Mouse (Mus musculus): ENCODE results near the gene Gpr37l1.

Gene Gpr37l1

DNA sequence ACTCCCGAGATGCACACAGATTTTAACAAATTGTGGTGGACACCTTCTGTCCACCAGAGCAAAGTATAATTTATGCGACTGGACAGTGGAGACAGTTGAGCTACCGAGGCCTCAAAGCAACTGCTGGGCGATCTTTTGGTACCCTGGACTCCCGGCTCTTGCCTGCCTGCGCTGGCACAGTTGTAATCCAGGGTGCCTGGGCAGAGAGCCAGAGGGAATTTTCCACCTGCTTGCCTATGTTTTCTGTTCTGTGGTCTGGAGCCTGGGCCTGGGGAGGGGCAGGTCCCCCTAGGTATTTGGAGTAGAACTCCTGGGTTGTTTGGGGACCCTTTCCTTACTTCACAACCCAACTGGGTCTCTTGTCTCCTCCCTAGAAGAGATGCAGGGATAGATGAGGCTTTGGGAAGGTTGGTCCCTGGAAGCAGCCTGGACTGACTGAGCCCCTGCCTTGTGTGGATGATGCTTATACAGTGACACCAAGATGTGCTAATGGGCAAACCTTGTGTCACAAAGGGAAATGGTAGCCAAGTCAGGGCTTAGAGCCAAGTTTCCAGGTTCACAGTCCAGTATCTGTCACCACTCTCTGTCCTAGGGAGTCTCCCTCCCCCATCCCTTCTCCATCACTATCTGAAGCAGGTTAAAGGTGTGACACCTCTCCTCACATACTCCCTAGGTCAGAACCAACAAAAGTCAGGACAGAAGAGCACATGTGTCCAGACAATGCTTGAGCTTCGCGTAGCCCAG lies 14.6 kb upstream of the Gpr37l1 start:
- DNase-seq = no peak

DNA sequence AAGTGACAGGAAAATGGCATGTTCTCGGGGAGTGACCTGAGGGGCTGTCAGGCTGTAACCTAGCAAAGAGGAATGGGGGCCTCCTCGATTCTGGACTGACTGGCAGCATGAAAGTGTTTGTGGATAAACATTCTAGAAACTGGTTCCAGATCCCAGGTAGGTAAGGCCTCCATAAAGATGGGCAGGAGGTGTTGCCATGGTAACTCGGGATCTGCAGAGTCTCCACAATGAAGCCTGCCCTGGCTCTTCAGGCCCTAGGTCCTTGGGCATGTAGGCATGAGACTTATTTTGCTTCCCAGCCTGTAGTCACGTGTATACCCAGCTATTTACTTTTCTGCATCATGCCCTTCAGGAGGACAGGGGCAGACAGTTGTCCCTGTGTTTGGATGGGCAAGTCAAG lies 13.8 kb upstream of the Gpr37l1 start:
- DNase-seq = no peak

DNA sequence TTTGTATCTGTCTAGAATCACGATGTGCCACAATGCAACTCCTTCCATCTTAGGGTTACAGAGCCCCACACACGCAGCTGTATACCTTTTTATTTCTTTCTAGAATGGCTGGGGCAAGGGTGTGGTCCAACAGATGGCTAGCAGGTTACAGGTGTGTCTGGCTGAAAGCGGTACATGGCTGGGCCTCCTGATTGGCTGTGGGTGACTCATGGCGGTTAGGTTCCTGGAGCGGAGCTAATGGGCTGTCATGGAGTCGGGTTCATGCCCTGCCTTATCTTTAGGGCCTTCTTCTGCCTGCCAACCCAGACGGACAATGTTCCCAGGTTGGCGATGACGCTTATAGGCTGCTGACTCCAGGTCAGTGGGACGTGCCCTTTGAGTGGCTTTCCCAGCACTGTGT lies 13.3 kb upstream of the Gpr37l1 start:
- no peak for DNase-seq

DNA sequence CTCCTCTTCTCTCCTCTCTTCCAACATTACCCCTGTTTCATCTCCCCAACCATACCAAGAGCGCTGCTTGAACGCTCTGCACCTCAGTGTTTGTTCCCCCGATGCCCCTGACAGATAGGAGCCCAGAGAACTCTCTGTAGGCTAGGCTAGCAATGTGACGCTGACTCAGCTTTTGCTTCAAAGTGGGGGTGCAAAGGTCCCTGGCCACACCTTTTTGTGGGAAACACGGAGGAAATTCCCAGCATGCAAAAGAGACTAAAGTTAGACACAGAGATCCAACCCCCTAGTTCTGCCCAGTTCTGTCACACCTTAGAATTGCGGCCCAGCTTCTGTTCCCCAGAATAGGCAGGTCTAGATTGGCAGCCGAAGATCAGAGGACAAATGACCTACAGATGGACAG lies 11.4 kb upstream of the Gpr37l1 start:
- DNase-seq = no peak

DNA sequence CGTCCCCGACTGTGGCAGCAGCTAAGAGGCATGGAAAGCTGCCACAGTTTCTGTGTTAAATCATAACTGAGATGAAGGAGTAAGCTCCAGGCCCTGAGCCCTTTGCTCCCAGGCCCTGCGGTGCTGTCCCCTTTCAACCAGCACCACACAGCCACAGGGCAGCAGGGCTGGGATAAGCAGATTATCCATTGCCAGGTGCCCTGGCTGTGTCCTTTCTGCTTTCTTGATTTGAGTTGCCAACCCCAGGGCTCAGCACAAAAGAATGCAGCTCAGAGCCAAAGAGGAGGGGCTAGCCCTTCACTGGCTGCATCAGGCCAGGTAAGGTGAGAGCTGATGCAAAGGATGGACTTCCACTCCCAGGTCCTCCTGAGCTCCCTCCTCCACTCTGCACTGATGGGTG lies 10.2 kb upstream of the Gpr37l1 start:
- no peak for DNase-seq

DNA sequence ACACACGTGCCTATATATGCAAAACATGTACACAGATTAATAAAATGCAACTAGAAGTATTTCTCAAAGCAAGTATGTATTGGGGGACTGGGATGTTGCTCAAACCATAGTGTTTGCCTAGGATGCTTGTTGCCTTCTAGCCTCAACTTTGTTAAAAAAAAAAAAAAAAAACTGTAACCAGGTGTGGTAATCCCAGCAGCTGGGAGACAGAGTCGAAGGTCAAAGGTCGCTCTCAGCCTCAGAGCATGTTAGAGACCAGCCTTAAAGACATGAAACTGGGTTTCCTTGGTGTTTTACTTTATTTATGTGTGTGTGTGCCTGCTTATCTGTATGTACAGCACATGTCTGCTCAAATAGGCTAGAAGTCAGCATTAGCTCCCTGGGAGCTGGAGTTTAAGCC lies 7.7 kb upstream of the Gpr37l1 start:
- no peak for DNase-seq

DNA sequence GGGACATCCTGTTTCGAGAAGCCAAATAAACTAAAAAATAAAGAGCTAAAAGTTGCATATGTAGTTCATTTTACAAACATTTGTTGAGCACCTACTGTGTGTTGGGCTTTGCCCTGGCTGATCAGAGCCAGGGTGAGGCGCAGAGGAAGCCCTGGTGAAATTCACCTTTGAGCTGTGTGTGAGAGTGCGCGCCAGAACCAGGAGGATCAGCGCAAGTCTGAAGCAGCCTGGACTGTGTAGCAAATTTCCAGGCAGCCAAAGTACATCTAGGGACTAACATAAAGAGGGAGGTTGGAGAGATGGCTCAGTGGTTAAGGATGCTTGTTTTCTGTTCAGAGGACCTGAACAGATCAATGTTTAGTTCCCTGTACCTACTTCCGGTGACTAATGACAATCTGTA lies 5.8 kb upstream of the Gpr37l1 start:
- no peak for DNase-seq

DNA sequence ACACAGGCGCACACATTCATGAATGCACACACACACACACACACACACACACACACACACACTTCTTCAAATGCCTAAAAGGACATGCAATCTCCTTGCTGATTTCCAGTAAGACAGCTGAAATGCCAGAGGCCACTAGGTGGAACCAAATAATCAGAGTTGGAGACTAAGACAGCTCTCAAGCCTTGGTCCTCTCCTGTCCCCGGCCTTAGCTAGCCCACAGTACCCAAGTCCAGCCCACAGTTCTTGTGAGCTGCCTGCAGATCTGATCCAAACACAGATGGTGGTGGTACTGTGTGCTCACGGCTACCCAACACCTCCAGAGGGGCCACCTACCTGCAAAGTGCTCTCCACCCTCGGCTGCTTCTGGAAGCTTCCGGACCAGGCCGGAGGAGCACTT lies 4.5 kb upstream of the Gpr37l1 start:
- peak; percentile 93 for DNase-seq

DNA sequence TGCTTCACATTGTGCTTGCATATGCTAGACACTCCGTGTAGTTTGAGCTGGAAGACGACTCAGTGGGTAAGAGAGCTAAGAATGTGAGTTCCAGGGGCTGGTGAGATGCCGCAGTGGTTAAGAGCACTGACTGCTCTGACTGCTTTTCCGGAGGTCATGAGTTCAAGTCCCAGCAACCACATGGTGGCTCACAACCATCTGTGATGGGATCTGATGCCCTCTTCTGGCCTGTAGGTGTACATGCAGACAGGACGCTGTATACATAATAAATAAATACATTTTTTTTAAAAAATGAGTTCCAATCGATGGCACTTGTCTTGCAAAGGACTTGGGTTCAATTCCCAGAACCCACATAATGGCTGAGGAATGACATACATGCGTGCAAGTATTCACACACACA lies 3.7 kb upstream of the Gpr37l1 start:
- DNase-seq = no peak

DNA sequence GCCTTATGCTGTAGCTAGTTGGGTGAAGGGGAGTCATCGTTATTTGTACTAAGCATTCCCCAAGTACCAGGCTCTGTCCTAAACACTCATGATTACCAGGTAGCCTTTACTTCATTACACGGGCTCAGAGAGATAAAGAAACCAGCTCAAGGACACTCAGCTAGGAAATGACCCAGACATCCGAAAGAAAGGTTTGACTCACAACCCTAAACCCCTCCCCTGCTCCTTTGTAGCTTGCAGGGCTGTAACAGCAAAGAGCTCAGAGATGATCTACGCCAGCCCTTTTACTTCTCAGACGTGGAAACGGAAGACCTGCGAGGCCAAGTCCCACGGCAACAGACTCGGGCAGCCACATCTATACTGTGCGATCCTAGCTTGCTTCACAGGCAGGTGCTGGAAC lies 2.8 kb upstream of the Gpr37l1 start:
- no peak for DNase-seq

DNA sequence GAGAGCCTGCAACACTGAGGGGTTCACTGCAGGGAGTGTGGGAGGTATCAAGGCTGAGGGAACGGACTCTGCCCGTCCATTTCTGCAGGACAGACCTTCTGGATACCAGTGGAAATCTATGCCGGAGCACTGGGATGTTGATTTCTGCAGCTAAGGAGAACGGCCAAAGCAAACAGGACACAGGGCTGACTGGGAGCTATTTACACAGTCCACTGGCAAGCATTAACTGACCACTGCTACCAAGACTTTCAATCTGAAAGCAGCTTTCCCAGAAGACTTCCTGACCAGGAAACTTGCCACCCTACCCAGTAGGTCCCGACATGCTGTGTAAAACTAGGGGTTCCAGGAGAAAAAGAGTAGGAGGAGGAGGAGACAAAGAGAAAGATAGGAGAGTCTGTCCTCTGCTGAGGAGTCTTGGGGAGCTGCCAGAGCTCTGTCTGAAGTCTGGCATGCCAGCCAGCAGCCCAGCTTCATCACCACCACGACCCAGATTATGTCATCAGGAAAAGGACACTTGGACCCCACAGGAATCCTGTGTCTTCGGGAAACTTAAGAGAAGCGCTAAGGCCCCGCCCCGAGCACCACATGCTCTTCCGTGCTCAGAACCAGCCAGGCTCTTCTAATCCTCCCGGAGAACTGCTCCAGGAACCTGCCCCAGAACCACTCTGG lies 2.2 kb upstream of the Gpr37l1 start:
- peak; percentile 93 for DNase-seq

DNA sequence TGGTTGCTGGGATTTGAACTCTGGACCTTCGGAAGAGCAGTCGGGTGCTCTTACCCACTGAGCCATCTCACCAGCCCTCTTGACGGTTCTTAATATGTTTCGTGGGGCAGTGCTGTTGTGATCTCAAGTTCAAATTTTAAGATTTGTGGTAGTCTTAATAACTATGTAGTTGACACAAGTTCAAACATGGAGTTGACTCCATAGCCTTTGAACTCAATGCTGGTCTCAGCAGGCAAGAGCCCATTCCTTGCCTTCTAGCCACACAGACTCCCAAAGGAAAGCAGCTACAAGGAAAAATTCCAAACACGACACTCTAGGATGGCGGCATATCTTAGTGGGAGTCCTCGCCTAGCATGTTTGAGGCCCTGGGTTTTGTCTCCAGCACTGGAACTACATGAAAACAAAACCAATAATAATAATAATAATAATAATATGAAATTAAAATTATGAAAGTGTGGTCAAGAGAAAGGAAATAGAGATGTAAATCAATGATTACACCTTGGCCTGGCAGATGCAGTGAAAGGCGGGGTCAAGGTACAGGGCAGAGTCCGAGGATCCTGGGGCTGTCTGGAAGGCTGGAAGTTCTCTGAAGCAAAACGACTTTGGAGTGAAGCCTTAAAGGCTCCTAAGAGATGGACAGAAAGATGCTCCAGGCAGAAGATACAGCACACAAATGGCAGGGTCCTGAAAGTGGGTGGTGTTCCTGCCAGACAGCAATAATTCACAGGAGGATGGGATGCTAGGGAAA lies 1.1 kb upstream of the Gpr37l1 start:
- DNase-seq = no peak

DNA sequence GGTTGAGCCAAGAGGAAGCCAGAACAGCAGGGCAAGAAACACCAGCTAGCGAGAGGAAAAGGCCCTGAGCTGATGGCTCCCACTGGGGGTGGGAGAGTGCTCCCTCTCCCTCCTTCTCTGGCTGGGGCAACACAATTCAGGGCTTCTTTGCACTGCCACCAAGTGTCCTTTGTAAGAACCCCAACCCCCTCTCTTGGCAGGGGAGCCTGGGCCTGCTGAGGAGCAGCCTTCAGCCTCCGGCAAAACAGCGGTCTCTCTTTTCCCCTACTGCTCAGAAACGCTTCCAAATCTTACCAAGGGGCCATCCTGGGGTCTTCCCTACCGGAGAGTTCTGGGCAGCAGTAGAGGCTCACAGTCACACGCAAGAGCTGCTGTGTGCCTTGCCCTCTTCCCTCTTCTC lies 4.8 kb downstream of the Gpr37l1 start:
- DNase-seq = no peak

DNA sequence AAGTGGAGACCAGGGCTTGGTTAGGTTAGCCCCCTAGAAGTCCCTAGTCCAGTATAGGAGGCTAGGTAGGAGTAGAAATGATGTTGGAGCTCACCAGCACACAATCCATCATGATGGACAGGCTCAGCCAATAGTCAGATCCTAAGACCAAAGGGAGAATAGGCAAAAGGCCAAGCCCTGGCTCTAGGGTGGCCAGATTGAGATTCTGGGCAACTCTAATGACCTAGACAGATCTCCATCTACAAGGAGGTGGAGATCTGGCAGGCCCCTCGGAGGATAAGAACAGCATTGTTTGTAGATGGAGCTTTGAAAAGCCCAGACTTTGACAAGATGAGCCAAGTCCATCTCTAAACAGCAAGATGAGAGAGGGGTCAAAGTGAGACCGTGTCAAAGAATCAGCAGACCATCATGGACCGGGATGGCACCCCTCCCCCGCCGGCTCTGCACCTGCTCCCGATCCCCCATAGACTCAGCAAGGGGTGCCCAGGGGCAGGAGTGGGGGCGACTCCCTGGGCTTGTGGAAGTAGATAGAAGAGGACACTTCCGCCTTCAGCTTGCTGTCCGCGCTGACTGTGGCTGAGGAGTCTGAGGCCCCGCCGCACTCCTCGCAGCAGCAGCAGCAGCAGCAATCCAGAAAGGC lies 7.0 kb downstream of the Gpr37l1 start:
- DNase-seq = no peak

DNA sequence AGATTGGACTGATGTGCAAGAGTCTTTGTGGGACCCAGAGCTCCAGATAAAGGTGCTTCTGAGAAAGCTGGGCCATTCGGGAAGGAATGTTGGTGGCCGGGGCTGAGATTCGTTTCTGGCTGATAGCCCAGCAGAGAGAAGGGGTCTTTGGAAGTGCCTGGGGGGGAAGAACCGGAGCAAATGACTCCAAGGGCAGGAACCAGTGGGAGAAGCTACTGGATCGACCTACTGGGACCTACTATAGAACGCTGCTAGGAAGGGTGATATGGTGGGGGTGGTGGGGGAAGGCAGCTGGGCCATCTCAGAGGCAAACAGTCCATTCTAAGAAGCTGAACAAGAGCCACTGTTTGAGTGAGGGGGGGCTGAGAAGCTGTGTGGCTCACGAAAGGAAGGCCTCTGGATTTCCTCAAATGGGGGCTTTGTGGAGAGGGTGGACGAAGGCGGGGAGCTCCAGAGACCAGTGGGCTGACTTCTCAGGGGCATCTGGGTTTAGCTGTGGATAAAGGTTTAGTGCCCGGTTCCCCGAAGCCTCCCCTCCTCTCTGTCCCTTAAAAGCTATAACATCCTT lies 7.8 kb downstream of the Gpr37l1 start:
- no peak for DNase-seq

DNA sequence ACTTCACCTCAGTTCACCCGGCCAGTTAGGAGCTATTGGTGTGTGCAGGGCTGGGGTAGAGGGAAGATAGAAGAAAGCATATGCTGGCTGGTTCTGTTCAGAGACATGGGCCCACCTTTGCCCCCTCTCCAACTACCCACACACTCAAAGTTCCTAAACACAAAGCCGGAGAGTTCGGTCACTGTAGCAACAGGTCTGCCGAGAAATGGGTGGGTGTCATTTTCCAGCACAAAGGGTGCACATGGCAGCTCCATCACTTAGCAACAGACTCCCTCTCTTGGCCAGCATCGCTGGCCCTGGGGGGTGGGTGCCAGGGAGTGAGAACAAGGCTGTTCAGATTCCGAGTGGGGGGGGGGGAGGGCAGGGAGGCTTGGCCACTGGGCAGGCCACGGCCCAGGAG lies 8.4 kb downstream of the Gpr37l1 start:
- DNase-seq = no peak

DNA sequence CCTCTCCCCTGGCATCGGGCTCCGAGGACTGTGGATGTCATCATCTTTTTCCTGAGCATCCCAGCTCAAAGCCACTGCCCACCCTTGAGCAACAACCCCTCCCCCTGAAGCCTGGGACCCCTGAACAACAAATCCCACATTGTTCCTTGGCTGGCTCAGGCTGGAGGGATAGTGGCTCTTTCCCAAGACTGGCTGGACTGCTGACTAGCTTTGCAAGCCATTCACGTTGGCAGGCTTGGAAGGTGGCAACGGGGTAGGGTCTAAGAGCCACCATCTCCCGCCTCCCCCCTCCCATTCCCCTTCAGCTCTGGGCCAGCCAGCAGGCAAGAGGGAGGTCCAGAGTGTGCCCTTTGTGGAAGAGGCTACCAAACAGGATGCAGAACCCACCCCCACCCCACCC lies 8.8 kb downstream of the Gpr37l1 start:
- DNase-seq = no peak

DNA sequence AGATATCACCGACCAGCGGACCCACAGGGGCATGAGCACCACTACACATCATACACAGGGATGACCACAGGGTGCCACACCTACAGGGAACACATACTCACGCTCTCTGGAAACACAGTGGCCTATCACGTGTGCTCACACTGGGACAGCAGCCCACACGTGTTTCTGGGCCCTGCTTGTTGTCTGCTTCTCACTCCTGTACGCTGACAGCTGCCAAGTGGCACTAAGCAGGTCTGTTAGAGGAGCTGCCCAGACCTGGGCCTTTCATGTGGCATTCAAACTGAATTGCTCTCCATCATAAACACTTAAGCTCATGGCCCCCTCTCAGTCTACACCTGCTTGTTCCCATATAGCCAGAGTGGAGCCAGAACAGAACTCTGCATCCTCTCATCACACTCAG lies 11.2 kb downstream of the Gpr37l1 start:
- DNase-seq = peak; percentile 97

DNA sequence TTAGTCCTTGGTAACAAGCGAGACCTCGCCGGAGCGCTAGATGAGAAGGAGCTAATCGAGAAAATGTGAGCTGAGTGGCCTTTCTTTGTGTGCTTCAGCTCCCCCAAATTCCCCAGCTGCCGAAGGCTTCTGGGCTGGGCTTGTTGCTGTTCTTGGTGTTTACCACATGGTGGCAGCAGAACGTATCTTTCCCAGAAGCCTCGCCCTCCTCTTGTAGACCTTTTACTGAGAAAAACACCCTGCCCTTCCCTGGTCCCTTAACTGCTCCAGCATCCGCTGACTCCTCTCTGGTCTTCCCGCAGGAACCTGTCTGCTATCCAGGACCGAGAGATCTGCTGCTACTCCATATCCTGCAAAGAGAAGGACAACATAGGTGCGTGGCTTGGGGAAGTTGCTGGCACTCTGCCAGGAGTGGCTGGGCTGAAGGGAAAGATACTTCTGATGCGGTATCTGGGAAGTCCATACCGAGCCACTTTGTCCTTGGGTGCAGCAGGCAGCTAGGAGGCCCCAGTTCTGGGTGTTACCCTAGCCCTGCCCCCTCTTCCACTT lies 13.0 kb downstream of the Gpr37l1 start:
- DNase-seq = peak; percentile 97

DNA sequence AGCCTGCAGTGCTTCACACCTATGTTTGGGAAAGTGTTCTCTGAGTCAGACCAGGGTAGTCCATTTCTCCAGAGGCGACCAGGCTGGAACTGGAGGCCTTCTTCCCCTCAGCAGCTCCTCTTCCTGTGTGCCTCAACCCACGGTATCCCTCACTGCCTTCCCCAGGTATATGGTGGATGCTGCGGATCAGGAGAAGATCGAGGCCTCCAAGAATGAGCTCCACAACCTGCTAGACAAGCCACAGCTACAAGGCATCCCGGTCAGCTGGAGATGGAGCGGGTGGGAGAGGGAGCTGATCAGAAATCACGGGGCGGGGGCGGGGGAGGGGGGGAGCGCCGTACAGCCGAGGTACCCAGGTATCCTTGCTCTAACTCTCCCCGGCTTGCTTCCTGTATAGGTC lies 13.5 kb downstream of the Gpr37l1 start:
- DNase-seq = peak; percentile 90

DNA sequence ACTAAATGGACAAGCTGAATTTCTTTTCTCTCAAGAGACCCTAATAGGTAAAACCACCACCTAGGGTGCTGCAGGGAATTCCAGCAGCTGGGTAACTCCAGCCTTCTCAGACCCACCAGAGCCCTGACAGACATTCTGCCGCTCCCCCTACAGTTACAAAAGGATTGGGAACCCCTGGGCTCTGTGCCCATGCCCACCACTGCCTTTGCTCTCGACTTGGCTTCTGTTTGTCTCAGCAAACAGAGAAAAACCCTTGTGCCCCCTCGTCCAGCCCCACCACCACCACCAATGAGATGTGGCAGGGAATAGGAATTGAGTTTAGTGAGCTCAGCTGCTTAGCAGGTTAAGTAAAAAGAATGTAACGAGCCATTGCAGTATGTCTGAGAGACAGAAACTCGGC lies 18.5 kb downstream of the Gpr37l1 start:
- DNase-seq = no peak

DNA sequence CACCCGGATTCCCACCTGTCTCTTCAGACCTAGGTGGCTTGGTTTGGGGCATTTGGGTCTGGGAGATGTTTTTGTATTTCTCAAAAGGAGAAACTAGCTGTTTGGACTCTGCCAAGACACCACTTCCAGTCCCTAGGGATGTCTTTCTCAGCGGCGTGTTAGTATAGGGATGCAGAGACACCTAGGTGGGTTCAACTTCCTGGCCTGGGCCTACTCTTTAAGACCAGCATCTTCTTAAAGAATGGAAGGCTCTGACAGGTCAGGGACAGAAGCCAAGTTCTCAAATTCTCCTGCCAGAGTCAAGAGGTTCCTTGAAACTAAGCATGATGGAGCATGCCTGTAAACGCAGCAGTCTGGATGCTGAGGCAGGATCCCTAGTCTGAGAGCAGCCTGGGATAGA lies 19.0 kb downstream of the Gpr37l1 start:
- peak; percentile 89 for DNase-seq

DNA sequence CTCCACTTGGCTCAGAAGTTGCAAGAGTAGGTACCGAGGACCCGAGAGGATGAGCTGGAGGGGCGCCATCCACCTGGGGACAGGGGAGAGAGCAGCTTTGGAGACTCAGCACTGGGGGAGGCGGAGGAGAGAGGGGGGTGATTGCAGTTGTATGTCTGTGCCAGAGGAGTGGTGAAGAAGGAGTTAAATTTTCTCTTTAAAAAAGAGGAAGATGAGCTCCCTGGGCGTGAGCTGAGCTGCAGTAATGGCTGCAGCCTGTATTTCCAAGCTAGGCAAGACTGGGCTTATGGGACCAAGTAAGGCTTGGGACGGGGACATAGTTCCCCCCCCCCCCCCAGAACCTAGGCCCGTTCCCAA lies 19.8 kb downstream of the Gpr37l1 start:
- no peak for DNase-seq

Data from heart, adult 11 months (tissue).